Mouse (Mus musculus) heart, embryonic 13.5 days (tissue): ENCODE results near the gene Ndufa7. TPM values are rescaled to one million over a fixed set of nuclear protein-coding genes. Genes with fewer than 3 reads are reported as not detected.
"Not testable (repeated sequence)": the region's sequence is repeated elsewhere in the genome, so short reads cannot be mapped to it uniquely, and the experiment has no call there.

Experiments used
- ATAC-seq: fragments of 200-750 bp; cut with Nextera tagmentation; 2 replicates; pipeline ENCODE4 v1.8.0; 2017; ENCODE audit warnings: moderate TSS enrichment; ENCODE audit not compliant: insufficient number of reproducible peaks, low FRiP score, low TSS enrichment; ENCODE audit errors: extremely low read depth
- H3K27ac ChIP-seq: fragments of 300-500 bp; sonication (generic); replicated peaks from 2 replicates; pipeline ENCODE4 v1.5.1; 2015; ENCODE audit warnings: moderate library complexity, mild to moderate bottlenecking, inconsistent platforms
- H3K27me3 ChIP-seq: fragments of 300-500 bp; sonication (generic); replicated peaks from 2 replicates; pipeline ENCODE4 v1.6.1; 2015; ENCODE audit warnings: mild to moderate bottlenecking, inconsistent platforms
- H3K36me3 ChIP-seq: fragments of 300-500 bp; sonication (generic); 2 replicates; pipeline ENCODE4 v1.6.1; 2015; ENCODE audit warnings: mild to moderate bottlenecking, inconsistent platforms
- H3K4me1 ChIP-seq: fragments of 300-500 bp; sonication (generic); 2 replicates; pipeline ENCODE4 v1.6.1; 2015; ENCODE audit warnings: inconsistent platforms
- H3K4me2 ChIP-seq: fragments of 300-500 bp; sonication (generic); 2 replicates; pipeline ENCODE4 v1.6.1; 2015; ENCODE audit warnings: inconsistent platforms, mild to moderate bottlenecking, moderate library complexity
- H3K4me3 ChIP-seq: fragments of 300-500 bp; sonication (generic); 2 replicates; pipeline ENCODE4 v1.5.1; 2015; ENCODE audit warnings: moderate library complexity, mild to moderate bottlenecking, inconsistent platforms
- H3K9ac ChIP-seq: fragments of 300-500 bp; sonication (generic); 2 replicates; pipeline ENCODE4 v1.6.1; 2015; ENCODE audit warnings: inconsistent platforms, mild to moderate bottlenecking, moderate library complexity
- H3K9me3 ChIP-seq: fragments of 300-500 bp; sonication (generic); 2 replicates; pipeline ENCODE4 v1.6.1; 2016; ENCODE audit warnings: inconsistent platforms
- WGBS: fragments of 180-500 bp; shearing (Covaris S2); methylation state at CpG from one replicate; pipeline ENCODE4 v1.1.7; 2015; ENCODE audit warnings: mixed read lengths; 5-methylcytosine and 5-hydroxymethylcytosine counted together
- microRNA-seq: library from miRNA; unstranded; fragments of <30 nt; microRNA quantifications from one replicate; pipeline ENCODE4, GENCODE M21; 2016
- polyA plus RNA-seq: library from polyadenylated mRNA; unstranded; fragments of >200 nt; fragmentation: Nextera tagmentation; extraction: Ambion mirVana; gene quantifications from 2 replicates; pipeline ENCODE4 v1.2.1, GENCODE M21; 2015

The Ndufa7 gene
- polyA plus RNA-seq, 1 experiment from 2014 or later: 527 TPM

GRCm38 (mm10) chr17:33884320-33884719 lies 59.9 kb downstream of the Ndufa7 start:
- 92% methylated on average over 10 of the region's 11 CpGs for WGBS
- H3K36me3 ChIP-seq: peaks cover 63% of the 10 kb centered on the region
- H3K4me1 ChIP-seq: peaks cover 18% of the 10 kb centered on the region
- not testable (repeated sequence) for H3K27me3 ChIP-seq, H3K4me2 ChIP-seq, H3K27ac ChIP-seq, ATAC-seq, H3K4me3 ChIP-seq, H3K9ac ChIP-seq, H3K9me3 ChIP-seq

GRCm38 (mm10) chr17:33887802-33888201 lies 63.4 kb downstream of the Ndufa7 start:
- H3K4me1 ChIP-seq: peaks cover 19% of the 10 kb centered on the region
- not testable (repeated sequence) for H3K27me3 ChIP-seq, H3K27ac ChIP-seq, H3K9me3 ChIP-seq, ATAC-seq, H3K4me3 ChIP-seq
- H3K36me3 ChIP-seq: peaks cover 33% of the 10 kb centered on the region
- peak overlapping the region; percentile 73; the same call in 1 of the 2 replicates for H3K4me2 ChIP-seq
- H3K9ac ChIP-seq: peak overlapping the region; percentile 47
- 28% methylated on average over 2 of the region's 2 CpGs for WGBS

Small RNA genes lying within 50 kb of the gene (microRNA-seq; reads per million reads assigned to microRNA genes)
- not detected for gene Gm27740

Other genes with a start within 250 kb of the Ndufa7 start
- gene Zfp414, start 195.5 kb upstream of the Ndufa7 start, polyA plus RNA-seq: 30.7 and 32.1 TPM in 2 replicates
- 0.56 and 0.64 TPM in 2 replicates for gene Pram1, start 186.5 kb upstream of the Ndufa7 start, polyA plus RNA-seq
- 190 and 194 TPM in 2 replicates for gene Hnrnpm, start 137.7 kb upstream of the Ndufa7 start, polyA plus RNA-seq
- 77.3 and 83.7 TPM in 2 replicates for gene March2, start 105.9 kb upstream of the Ndufa7 start, polyA plus RNA-seq
- 318 and 325 TPM in 2 replicates for gene Rab11b, start 64.0 kb upstream of the Ndufa7 start, polyA plus RNA-seq
- gene Angptl4, start 42.7 kb upstream of the Ndufa7 start, polyA plus RNA-seq: 17.0 and 17.8 TPM in 2 replicates
- 40.0 and 47.0 TPM in 2 replicates for gene Kank3, start 14.1 kb upstream of the Ndufa7 start, polyA plus RNA-seq
- 570 and 648 TPM in 2 replicates for gene Rps28, start within 50 bp of the Ndufa7 start, polyA plus RNA-seq
- gene Cd320, start 18.5 kb downstream of the Ndufa7 start, polyA plus RNA-seq: 48.1 and 50.0 TPM in 2 replicates
- gene Gm7029, start 49.3 kb downstream of the Ndufa7 start, polyA plus RNA-seq: not detected in 2 replicates
- 5.3 and 5.4 TPM in 2 replicates for gene Kifc1, start 66.1 kb downstream of the Ndufa7 start, polyA plus RNA-seq
- gene Platr17, start 80.6 kb downstream of the Ndufa7 start, polyA plus RNA-seq: 0.19 TPM in 1 of 2 replicates, not detected in the other
- 31.7 and 35.3 TPM in 2 replicates for gene Daxx, start 84.8 kb downstream of the Ndufa7 start, polyA plus RNA-seq
- gene Tapbp, start 91.3 kb downstream of the Ndufa7 start, polyA plus RNA-seq: 34.2 and 36.8 TPM in 2 replicates
- 12.8 and 12.9 TPM in 2 replicates for gene Zbtb22, start 91.3 kb downstream of the Ndufa7 start, polyA plus RNA-seq
- 32.6 and 37.6 TPM in 2 replicates for gene Rgl2, start 105.0 kb downstream of the Ndufa7 start, polyA plus RNA-seq
- gene Pfdn6, start 115.8 kb downstream of the Ndufa7 start, polyA plus RNA-seq: 113 and 125 TPM in 2 replicates
- gene Wdr46, start 116.1 kb downstream of the Ndufa7 start, polyA plus RNA-seq: 20.5 and 20.6 TPM in 2 replicates
- 4.5 and 7.0 TPM in 2 replicates for gene B3galt4, start 126.9 kb downstream of the Ndufa7 start, polyA plus RNA-seq
- 36.0 and 39.6 TPM in 2 replicates for gene Vps52, start 131.2 kb downstream of the Ndufa7 start, polyA plus RNA-seq
- gene Rps18, start 131.4 kb downstream of the Ndufa7 start, polyA plus RNA-seq: 923 and 1,093 TPM in 2 replicates
- gene H2-K1, start 175.8 kb downstream of the Ndufa7 start, polyA plus RNA-seq: 23.4 and 32.0 TPM in 2 replicates
- gene Ring1, start 200.1 kb downstream of the Ndufa7 start, polyA plus RNA-seq: 10.4 and 14.9 TPM in 2 replicates
- 37.7 and 45.6 TPM in 2 replicates for gene H2-Ke6, start 203.5 kb downstream of the Ndufa7 start, polyA plus RNA-seq
- 128 and 130 TPM in 2 replicates for gene Slc39a7, start 207.1 kb downstream of the Ndufa7 start, polyA plus RNA-seq
- gene Rxrb, start 207.2 kb downstream of the Ndufa7 start, polyA plus RNA-seq: 28.5 and 32.4 TPM in 2 replicates
- gene Col11a2, start 214.9 kb downstream of the Ndufa7 start, polyA plus RNA-seq: 0.34 and 0.64 TPM in 2 replicates